In the genomic region with DNA sequence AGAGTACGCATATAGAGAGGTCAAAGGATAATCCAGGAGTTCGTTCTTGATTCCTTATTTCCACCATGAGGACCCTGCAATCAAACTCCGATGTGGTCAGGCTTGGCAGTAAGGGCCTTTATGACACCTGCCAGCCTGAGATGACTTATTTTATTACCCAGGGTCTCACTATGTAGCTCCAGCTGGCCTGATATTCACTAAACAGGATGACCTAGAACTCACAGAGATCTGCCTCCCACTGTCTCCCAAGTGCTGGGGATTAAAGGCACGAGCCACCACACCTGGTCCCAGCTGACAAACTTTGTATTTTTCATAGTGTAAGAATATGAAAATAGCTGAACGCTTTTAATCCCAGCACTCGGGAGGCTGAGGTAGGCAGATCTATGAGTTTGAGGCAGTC, we compare ENCODE assay signal across 11 mouse cellular contexts. TPM values are rescaled to one million over a fixed set of nuclear protein-coding genes. Genes with fewer than 3 reads are reported as not detected.
DNase-seq lines count a peak whose midpoint lies in the region; ATAC-seq and TF ChIP-seq lines count a peak whose summit lies in the region.
"Had no signal": no experiment of that assay in that cellular context is flagged by ENCODE, and none has a peak within 500 bp of the region (broad histone marks: within the 10 kb centered on the region; RNA-seq: fewer than 3 reads in every experiment).

No protein-coding gene starts in this region.

- DNase-seq in heart, postnatal 14 days = no peak
- DNase-seq in neural tube, embryonic 11.5 days (ENCODE audit: low spot score) = no peak
- no peak for DNase-seq in neural tube, embryonic 10.5 days (ENCODE audit: extremely low spot score, low spot score)
- no peak for DNase-seq in limb, embryonic 14.5 days (ENCODE audit: low spot score)
- no peak for DNase-seq in urinary bladder, postnatal 36 days (ENCODE audit: low spot score in 2 of 2)
- DNase-seq: kidney, adult 11 months had no signal

- intact Hi-C loops in heart, postnatal 14 days (cut with DNase I) = no loop called here

- peak overlapping the region; percentile 74 for H3K4me2 ChIP-seq in heart, embryonic 14.5 days (ENCODE audit: low read length)
- H3K4me2 ChIP-seq in neural tube, embryonic 11.5 days (ENCODE audit: low read depth) = peak overlapping the region; percentile 51
- peak overlapping the region; percentile 72 for H3K4me2 ChIP-seq in limb, embryonic 14.5 days (replicated peaks; ENCODE audit: low read depth, low read length, severe bottlenecking)

- TF ChIP-seq POLR2A in limb, embryonic 14.5 days (IDR thresholded peaks at IDR 0.05; ENCODE audit: borderline replicate concordance, extremely low read depth, insufficient read depth, insufficient read length) = no peak

- no peaks in the 10 kb centered on the region for H3K9me3 ChIP-seq in heart, embryonic 14.5 days (ENCODE audit: control insufficient read depth, low read length)
- H3K9me3 ChIP-seq in neural tube, embryonic 11.5 days (ENCODE audit: control insufficient read depth, low read length) = no peaks in the 10 kb centered on the region
- H3K9me3 ChIP-seq in limb, embryonic 14.5 days (ENCODE audit: control insufficient read depth, low read length) = no peaks in the 10 kb centered on the region
- H3K9me3 ChIP-seq: neural tube, embryonic 12.5 days had no signal

- no peak overlapping the region for H3K9ac ChIP-seq in heart, embryonic 14.5 days (ENCODE audit: low read length)
- H3K9ac ChIP-seq in neural tube, embryonic 11.5 days (ENCODE audit: low read length) = no peak overlapping the region
- no peak overlapping the region for H3K9ac ChIP-seq in limb, embryonic 14.5 days (ENCODE audit: low read depth, low read length, severe bottlenecking)

- no peaks in the 10 kb centered on the region for H3K36me3 ChIP-seq in heart, embryonic 14.5 days (ENCODE audit: control insufficient read depth, insufficient read depth, low read length)
- no peaks in the 10 kb centered on the region for H3K36me3 ChIP-seq in neural tube, embryonic 11.5 days (ENCODE audit: control insufficient read depth, insufficient read depth, low read length)
- no peaks in the 10 kb centered on the region for H3K36me3 ChIP-seq in limb, embryonic 14.5 days (ENCODE audit: control insufficient read depth, insufficient read depth, low read length)
- H3K36me3 ChIP-seq: neural tube, embryonic 12.5 days had no signal

- peaks cover 5 to 6% of the 10 kb centered on the region in 2 experiments; a peak in 3 of 4 replicates for H3K4me1 ChIP-seq in heart, embryonic 14.5 days (ENCODE audit: control insufficient read depth in 2 of 2, insufficient read depth in 2 of 2, low read length in 2 of 2)
- no peaks in the 10 kb centered on the region for H3K4me1 ChIP-seq in neural tube, embryonic 11.5 days (ENCODE audit: control insufficient read depth, insufficient read depth, low read length)
- H3K4me1 ChIP-seq in limb, embryonic 14.5 days (ENCODE audit: control insufficient read depth, insufficient read depth, low read length) = peaks cover 8% of the 10 kb centered on the region; the same call in 1 of the 2 replicates

- H3K27ac ChIP-seq in heart, embryonic 14.5 days (replicated peaks in 1 of 2; ENCODE audit: control insufficient read depth in 1 of 2, insufficient read depth in 1 of 2, low read depth in 2 of 2, low read length in 2 of 2) = no peak overlapping the region
- H3K27ac ChIP-seq in neural tube, embryonic 11.5 days (ENCODE audit: low read depth, low read length) = no peak overlapping the region
- no peak overlapping the region for H3K27ac ChIP-seq in limb, embryonic 14.5 days (replicated peaks; ENCODE audit: low read depth, low read length)

- ATAC-seq in heart, embryonic 14.5 days (ENCODE audit: insufficient number of reproducible peaks, insufficient read depth, low FRiP score, low read depth) = no peak
- ATAC-seq in neural tube, embryonic 11.5 days (ENCODE audit: insufficient read depth, low FRiP score, low TSS enrichment) = no peak
- ATAC-seq in limb, embryonic 14.5 days (ENCODE audit: low FRiP score, low read depth) = no peak
- ATAC-seq in CD4-positive, CD25-positive, alpha-beta regulatory T cell, adult 4 months = no peak

- H3K4me3 ChIP-seq in heart, embryonic 14.5 days (ENCODE audit: control insufficient read depth in 1 of 2, insufficient read depth in 1 of 2, low read depth in 1 of 2, low read length in 2 of 2) = no peak overlapping the region
- no peak overlapping the region for H3K4me3 ChIP-seq in neural tube, embryonic 11.5 days (ENCODE audit: low read depth, low read length)
- no peak overlapping the region for H3K4me3 ChIP-seq in limb, embryonic 14.5 days (replicated peaks; ENCODE audit: low read length)

- 0 out of 2 replicates have a peak, but pooled peaks cover 3% of the 10 kb centered on the region for H3K27me3 ChIP-seq in heart, embryonic 14.5 days (ENCODE audit: control insufficient read depth, insufficient read depth, low read length)
- peaks cover 4% of the 10 kb centered on the region; the same call in 1 of the 2 replicates for H3K27me3 ChIP-seq in neural tube, embryonic 11.5 days (ENCODE audit: control insufficient read depth, insufficient read depth, low read length)
- no peaks in the 10 kb centered on the region for H3K27me3 ChIP-seq in limb, embryonic 14.5 days (ENCODE audit: control insufficient read depth, insufficient read depth, low read length)

- WGBS in heart, embryonic 14.5 days = 71% methylated on average over 6 of the region's 6 CpGs
- 71% methylated on average over 6 of the region's 6 CpGs for WGBS in neural tube, embryonic 11.5 days
- WGBS in limb, embryonic 14.5 days = 72% methylated on average over 6 of the region's 6 CpGs

RNA-seq across cellular contexts. Expression of gene Tubg2, which starts 0.6 kb away (rescaled TPM):
- 4.1 and 4.4 TPM in 2 replicates for polyA plus RNA-seq in heart, embryonic 14.5 days (2014; fragmentation: Nextera tagmentation; extraction: Ambion mirVana)
- total RNA-seq in heart, postnatal 14 days (2021) = 1 to 10 TPM; 2.2 to 2.9 TPM
- 6.2 and 6.9 TPM in 2 replicates for polyA plus RNA-seq in neural tube, embryonic 11.5 days (2014; fragmentation: Nextera tagmentation; extraction: Ambion mirVana)
- 6.2 and 7.3 TPM in 2 replicates for polyA plus RNA-seq in limb, embryonic 14.5 days (2012; rRNA removed)
- polyA plus RNA-seq in limb, embryonic 14.5 days (2014; fragmentation: Nextera tagmentation; extraction: Ambion mirVana) = 7.1 and 8.0 TPM in 2 replicates
- 1 to 10 TPM; 1.4 to 3.5 TPM for polyA plus RNA-seq in CD4-positive, CD25-positive, alpha-beta regulatory T cell, adult 4 months (2017; shearing (Covaris generic))

RNA-seq across cellular contexts. Expression of gene Cntnap1, which starts 15.2 kb away (rescaled TPM):
- polyA plus RNA-seq in heart, embryonic 14.5 days (2014; fragmentation: Nextera tagmentation; extraction: Ambion mirVana) = 0.69 and 1.1 TPM in 2 replicates
- 1 to 10 TPM; 1.4 to 2.1 TPM for total RNA-seq in heart, postnatal 14 days (2021)
- 0.94 and 1.0 TPM in 2 replicates for polyA plus RNA-seq in neural tube, embryonic 11.5 days (2014; fragmentation: Nextera tagmentation; extraction: Ambion mirVana)
- polyA plus RNA-seq in limb, embryonic 14.5 days (2012; rRNA removed) = 1.5 and 2.1 TPM in 2 replicates
- 0.56 and 0.64 TPM in 2 replicates for polyA plus RNA-seq in limb, embryonic 14.5 days (2014; fragmentation: Nextera tagmentation; extraction: Ambion mirVana)
- under 1 TPM in 1 of 2 experiments, not detected in 1; 0.17 TPM for polyA plus RNA-seq in CD4-positive, CD25-positive, alpha-beta regulatory T cell, adult 4 months (2017; shearing (Covaris generic))

RNA-seq across cellular contexts. Expression of gene Plekhh3, which starts 16.0 kb away (rescaled TPM):
- polyA plus RNA-seq in heart, embryonic 14.5 days (2014; fragmentation: Nextera tagmentation; extraction: Ambion mirVana) = 11.3 and 12.8 TPM in 2 replicates
- total RNA-seq in heart, postnatal 14 days (2021) = 10 to 100 TPM; 26.6 to 26.9 TPM
- 9.2 and 11.8 TPM in 2 replicates for polyA plus RNA-seq in neural tube, embryonic 11.5 days (2014; fragmentation: Nextera tagmentation; extraction: Ambion mirVana)
- 17.4 and 20.6 TPM in 2 replicates for polyA plus RNA-seq in limb, embryonic 14.5 days (2012; rRNA removed)
- 19.6 and 20.5 TPM in 2 replicates for polyA plus RNA-seq in limb, embryonic 14.5 days (2014; fragmentation: Nextera tagmentation; extraction: Ambion mirVana)
- polyA plus RNA-seq in CD4-positive, CD25-positive, alpha-beta regulatory T cell, adult 4 months (2017; shearing (Covaris generic)) = not detected

RNA-seq across cellular contexts. Expression of gene Ccr10, which starts 20.1 kb away (rescaled TPM):
- 0.30 TPM in 1 of 2 replicates, not detected in the other for polyA plus RNA-seq in heart, embryonic 14.5 days (2014; fragmentation: Nextera tagmentation; extraction: Ambion mirVana)
- total RNA-seq in heart, postnatal 14 days (2021) = not detected
- polyA plus RNA-seq in neural tube, embryonic 11.5 days (2014; fragmentation: Nextera tagmentation; extraction: Ambion mirVana) = 0.14 and 0.44 TPM in 2 replicates
- 0.09 and 0.17 TPM in 2 replicates for polyA plus RNA-seq in limb, embryonic 14.5 days (2012; rRNA removed)
- 0.11 and 0.41 TPM in 2 replicates for polyA plus RNA-seq in limb, embryonic 14.5 days (2014; fragmentation: Nextera tagmentation; extraction: Ambion mirVana)
- polyA plus RNA-seq in CD4-positive, CD25-positive, alpha-beta regulatory T cell, adult 4 months (2017; shearing (Covaris generic)) = 1 to 10 TPM in 1 of 2 experiments, under 1 TPM in 1; 0.36 to 2.0 TPM
- total RNA-seq: gastrocnemius, adult 8-10 months; layer of hippocampus, postnatal 36 days had no signal

RNA-seq across cellular contexts. Expression of gene Tubg1, which starts 35.4 kb away (rescaled TPM):
- polyA plus RNA-seq in heart, embryonic 14.5 days (2014; fragmentation: Nextera tagmentation; extraction: Ambion mirVana) = 63.1 and 68.6 TPM in 2 replicates
- 10 to 100 TPM; 20.9 to 25.8 TPM for total RNA-seq in heart, postnatal 14 days (2021)
- polyA plus RNA-seq in neural tube, embryonic 11.5 days (2014; fragmentation: Nextera tagmentation; extraction: Ambion mirVana) = 111 and 116 TPM in 2 replicates
- 32.4 and 36.8 TPM in 2 replicates for polyA plus RNA-seq in limb, embryonic 14.5 days (2012; rRNA removed)
- polyA plus RNA-seq in limb, embryonic 14.5 days (2014; fragmentation: Nextera tagmentation; extraction: Ambion mirVana) = 52.5 and 52.7 TPM in 2 replicates
- polyA plus RNA-seq in CD4-positive, CD25-positive, alpha-beta regulatory T cell, adult 4 months (2017; shearing (Covaris generic)) = 10 to 100 TPM; 24.9 to 34.0 TPM

Comparison
In these comparisons a context has a peak if more than half of its experiments do, and no peak if none do; other contexts are left out.
1. RNA of gene Plekhh3, which starts 16.0 kb away (polyA plus RNA-seq): 17.4 to 20.6 TPM in limb, embryonic 14.5 days, 11.3 to 12.8 TPM in heart, embryonic 14.5 days and 9.2 to 11.8 TPM in neural tube, embryonic 11.5 days; not detected in CD4-positive, CD25-positive, alpha-beta regulatory T cell, adult 4 months; every median in the first group is over 10 times any median in the second.
2. Peak in every context shown above with its lines, with median percentiles within 50 percentile points of each other: H3K4me2 ChIP-seq.